Mouse (Mus musculus): ENCODE data around the gene Cldn7. TPM values are rescaled to one million over a fixed set of nuclear protein-coding genes. Genes with fewer than 3 reads are reported as not detected.

Cldn7 gene
- total RNA-seq, 2 experiments from 2014 or later, result not detected

GRCm38 (mm10) chr11:69984431-69984830 lies 19.9 kb downstream of the Cldn7 start:
- ATAC-seq (ENCODE audit: poor library complexity, severe bottlenecking), result no peak

GRCm38 (mm10) chr11:69989949-69990348 lies 25.4 kb downstream of the Cldn7 start:
- ATAC-seq (ENCODE audit: poor library complexity, severe bottlenecking), result no peak

- ATAC-seq (ENCODE audit: poor library complexity, severe bottlenecking), result peak; percentile 69
Measured at GRCm38 (mm10) chr11:69990850-69991691, 26.5 kb downstream of the Cldn7 start, which contains the start of gene Gabarap. Gene Gabarap, plus strand, starts transcription at chr11:69991143.

- 0 out of 2 replicates have a peak, but pooled peaks have one; percentile 0 for ATAC-seq (ENCODE audit: poor library complexity, severe bottlenecking)
Measured at GRCm38 (mm10) chr11:69991711-69992110, 27.1 kb downstream of the Cldn7 start.

GRCm38 (mm10) chr11:69992396-69992795 lies 27.8 kb downstream of the Cldn7 start:
- ATAC-seq (ENCODE audit: poor library complexity, severe bottlenecking), result no peak

- ATAC-seq (ENCODE audit: poor library complexity, severe bottlenecking), result no peak
Measured at GRCm38 (mm10) chr11:69992932-69993331, 28.4 kb downstream of the Cldn7 start.

GRCm38 (mm10) chr11:69994401-69995090 lies 30.0 kb downstream of the Cldn7 start:
- ATAC-seq (ENCODE audit: poor library complexity, severe bottlenecking), result no peak

- peak; percentile 58 for ATAC-seq (ENCODE audit: poor library complexity, severe bottlenecking)
Measured at GRCm38 (mm10) chr11:69995391-69995960, 30.9 kb downstream of the Cldn7 start, which contains the start of gene Phf23. Gene Phf23, plus strand, starts transcription at chr11:69995777.

GRCm38 (mm10) chr11:69996161-69997061 lies 31.8 kb downstream of the Cldn7 start:
- ATAC-seq (ENCODE audit: poor library complexity, severe bottlenecking), result no peak

GRCm38 (mm10) chr11:69997070-69997509 lies 32.5 kb downstream of the Cldn7 start:
- peak; percentile 38 for ATAC-seq (ENCODE audit: poor library complexity, severe bottlenecking)

GRCm38 (mm10) chr11:69998567-69999491 lies 34.2 kb downstream of the Cldn7 start:
- no peak for ATAC-seq (ENCODE audit: poor library complexity, severe bottlenecking)

- ATAC-seq (ENCODE audit: poor library complexity, severe bottlenecking), result no peak
Measured at GRCm38 (mm10) chr11:69999666-70000065, 35.1 kb downstream of the Cldn7 start.

GRCm38 (mm10) chr11:70000396-70000898 lies 35.9 kb downstream of the Cldn7 start, which contains the start of gene Dvl2:
Gene Dvl2, plus strand, starts transcription at chr11:70000595.
- peak; percentile 61 for ATAC-seq (ENCODE audit: poor library complexity, severe bottlenecking)

- ATAC-seq (ENCODE audit: poor library complexity, severe bottlenecking), result no peak
Measured at GRCm38 (mm10) chr11:70001159-70001558, 36.6 kb downstream of the Cldn7 start.

GRCm38 (mm10) chr11:70001865-70002264 lies 37.3 kb downstream of the Cldn7 start:
- ATAC-seq (ENCODE audit: poor library complexity, severe bottlenecking), result no peak

- no peak for ATAC-seq (ENCODE audit: poor library complexity, severe bottlenecking)
Measured at GRCm38 (mm10) chr11:70002471-70002870, 37.9 kb downstream of the Cldn7 start.

- no peak; the same call in 1 of the 2 replicates for ATAC-seq (ENCODE audit: poor library complexity, severe bottlenecking)
Measured at GRCm38 (mm10) chr11:70005521-70005920, 40.9 kb downstream of the Cldn7 start.

- ATAC-seq (ENCODE audit: poor library complexity, severe bottlenecking), result no peak
Measured at GRCm38 (mm10) chr11:70010033-70010432, 45.5 kb downstream of the Cldn7 start.

- ATAC-seq (ENCODE audit: poor library complexity, severe bottlenecking), result no peak
Measured at GRCm38 (mm10) chr11:70010548-70010947, 46.0 kb downstream of the Cldn7 start.

All from megakaryocyte, adult 5-6 weeks (primary cell).